Mouse (Mus musculus) hindbrain, embryonic 13.5 days (tissue): Measurements from ENCODE around the gene Epha1. TPM values are rescaled to one million over a fixed set of nuclear protein-coding genes. Genes with fewer than 3 reads are reported as not detected.
A peak's percentile ranks its signal among the peaks of the same experiment; 100 is the strongest.

Experiments used
- ATAC-seq: fragments of 200-750 bp; cut with Nextera tagmentation; 2 replicates; pipeline ENCODE4 v1.8.0; 2017; ENCODE audit warnings: moderate TSS enrichment; ENCODE audit not compliant: low FRiP score
- H3K27ac ChIP-seq: fragments of 300-500 bp; sonication (generic); 2 replicates; pipeline ENCODE4 v1.5.1; 2015; ENCODE audit warnings: inconsistent platforms, mild to moderate bottlenecking, moderate library complexity
- H3K27me3 ChIP-seq: fragments of 300-500 bp; sonication (generic); 2 replicates; pipeline ENCODE4 v1.6.1; 2015; ENCODE audit warnings: mild to moderate bottlenecking, inconsistent platforms
- H3K36me3 ChIP-seq: fragments of 300-500 bp; sonication (generic); 2 replicates; pipeline ENCODE4 v1.6.1; 2015; ENCODE audit warnings: mild to moderate bottlenecking, inconsistent platforms
- H3K4me1 ChIP-seq: fragments of 300-500 bp; sonication (generic); replicated peaks from 2 replicates; pipeline ENCODE4 v1.6.1; 2015; ENCODE audit warnings: inconsistent platforms
- H3K4me2 ChIP-seq: fragments of 300-500 bp; sonication (generic); 2 replicates; pipeline ENCODE4 v1.6.1; 2015; ENCODE audit warnings: inconsistent platforms, mild to moderate bottlenecking, moderate library complexity
- H3K4me3 ChIP-seq: fragments of 300-500 bp; sonication (generic); 2 replicates; pipeline ENCODE4 v1.5.1; 2015; ENCODE audit warnings: mild to moderate bottlenecking, inconsistent platforms
- H3K9ac ChIP-seq: fragments of 300-500 bp; sonication (generic); 2 replicates; pipeline ENCODE4 v1.6.1; 2015; ENCODE audit warnings: mild to moderate bottlenecking, inconsistent platforms
- H3K9me3 ChIP-seq: fragments of 300-500 bp; sonication (generic); 2 replicates; pipeline ENCODE4 v1.6.1; 2016; ENCODE audit warnings: inconsistent platforms
- WGBS: fragments of 180-500 bp; shearing (Covaris S2); methylation state at CpG from one replicate; pipeline ENCODE4 v1.1.7; 2015; 5-methylcytosine and 5-hydroxymethylcytosine counted together
- polyA plus RNA-seq: library from polyadenylated mRNA; unstranded; fragments of >200 nt; fragmentation: Nextera tagmentation; extraction: Ambion mirVana; gene quantifications from 2 replicates; pipeline ENCODE4 v1.2.1, GENCODE M21; 2015

Epha1 gene
- polyA plus RNA-seq, 1 experiment from 2014 or later = 0.68 TPM

- Histone ChIP-seq H3K36me3 (peaks cover 66% of the 10 kb centered on the region), H3K4me1 (peaks cover 22% of the 10 kb centered on the region), H3K27me3 (no peaks in the 10 kb centered on the region), H3K9me3 (no peaks in the 10 kb centered on the region), H3K4me3 (no peak overlapping the region), H3K4me2 (no peak overlapping the region), H3K27ac (no peak overlapping the region), H3K9ac (no peak overlapping the region)
- ATAC-seq = no peak
- 60% methylated on average over 6 of the region's 6 CpGs for WGBS
Observed at GRCm38 (mm10) chr6:42357901-42358300, 15.2 kb downstream of the Epha1 start.

- 96% methylated on average over 5 of the region's 5 CpGs for WGBS
- Histone ChIP-seq H3K4me3 (no peak overlapping the region), H3K9me3 (no peaks in the 10 kb centered on the region), H3K9ac (no peak overlapping the region), H3K4me2 (no peak overlapping the region), H3K27ac (no peak overlapping the region), H3K4me1 (peaks cover 30% of the 10 kb centered on the region), H3K27me3 (no peaks in the 10 kb centered on the region), H3K36me3 (peaks cover 67% of the 10 kb centered on the region)
- ATAC-seq = no peak
Observed at GRCm38 (mm10) chr6:42356913-42357312, 16.2 kb downstream of the Epha1 start.

GRCm38 (mm10) chr6:42355794-42356600 is 17.1 kb downstream of the Epha1 start:
- no peaks in the 10 kb centered on the region for H3K27me3 ChIP-seq
- H3K4me2 ChIP-seq = no peak overlapping the region
- H3K27ac ChIP-seq = no peak overlapping the region
- H3K4me3 ChIP-seq = no peak overlapping the region
- peaks cover 39% of the 10 kb centered on the region for H3K4me1 ChIP-seq
- H3K36me3 ChIP-seq = peaks cover 72% of the 10 kb centered on the region
- no peak overlapping the region for H3K9ac ChIP-seq
- H3K9me3 ChIP-seq = no peaks in the 10 kb centered on the region
- no peak for ATAC-seq
- WGBS = 98% methylated on average over 13 of the region's 13 CpGs

- peaks cover 45% of the 10 kb centered on the region for H3K4me1 ChIP-seq
Observed at GRCm38 (mm10) chr6:42355366-42355765, 17.7 kb downstream of the Epha1 start.

GRCm38 (mm10) chr6:42354076-42355019 is 18.7 kb downstream of the Epha1 start:
- no peak overlapping the region for H3K4me3 ChIP-seq
- no peaks in the 10 kb centered on the region for H3K27me3 ChIP-seq
- WGBS = 61% methylated on average over 11 of the region's 11 CpGs
- H3K9ac ChIP-seq = no peak overlapping the region
- ATAC-seq = no peak
- peaks cover 46% of the 10 kb centered on the region for H3K4me1 ChIP-seq
- no peaks in the 10 kb centered on the region for H3K9me3 ChIP-seq
- H3K27ac ChIP-seq = 0 out of 2 replicates have a peak overlapping the region, but pooled peaks have one; percentile 8
- H3K4me2 ChIP-seq = no peak overlapping the region
- H3K36me3 ChIP-seq = peaks cover 60% of the 10 kb centered on the region

More at GRCm38 (mm10) chr6:42355366-42355765, 17.7 kb downstream of the Epha1 start:
- Histone ChIP-seq H3K27me3 (no peaks in the 10 kb centered on the region), H3K27ac (no peak overlapping the region), H3K4me3 (no peak overlapping the region), H3K9ac (no peak overlapping the region), H3K9me3 (no peaks in the 10 kb centered on the region), H3K4me2 (no peak overlapping the region), H3K36me3 (peaks cover 70% of the 10 kb centered on the region)
- 96% methylated on average over 6 of the region's 6 CpGs for WGBS
- ATAC-seq = no peak

- Histone ChIP-seq H3K4me3 (no peak overlapping the region), H3K27me3 (no peaks in the 10 kb centered on the region), H3K27ac (no peak overlapping the region), H3K36me3 (peaks cover 48% of the 10 kb centered on the region), H3K9ac (no peak overlapping the region), H3K4me1 (peaks cover 55% of the 10 kb centered on the region), H3K9me3 (no peaks in the 10 kb centered on the region), H3K4me2 (no peak overlapping the region)
- no peak for ATAC-seq
- 86% methylated on average over 8 of the region's 8 CpGs for WGBS
Observed at GRCm38 (mm10) chr6:42353180-42353579, 19.9 kb downstream of the Epha1 start.

GRCm38 (mm10) chr6:42352486-42352846 is 20.6 kb downstream of the Epha1 start:
- 98% methylated on average over 1 of the region's 1 CpGs for WGBS
- peaks cover 55% of the 10 kb centered on the region for H3K4me1 ChIP-seq
- no peak for ATAC-seq

GRCm38 (mm10) chr6:42351776-42352485 is 21.1 kb downstream of the Epha1 start:
- Histone ChIP-seq H3K4me1 (peaks cover 55% of the 10 kb centered on the region), H3K4me2 (peak overlapping the region; percentile 75; the same call in 1 of the 2 replicates), H3K9ac (no peak overlapping the region), H3K27ac (no peak overlapping the region), H3K4me3 (no peak overlapping the region), H3K36me3 (peaks cover 36% of the 10 kb centered on the region), H3K27me3 (no peaks in the 10 kb centered on the region), H3K9me3 (no peaks in the 10 kb centered on the region)
- no peak for ATAC-seq
- WGBS = 91% methylated on average over 7 of the region's 7 CpGs

More at GRCm38 (mm10) chr6:42352486-42352846, 20.6 kb downstream of the Epha1 start:
- Histone ChIP-seq H3K9me3 (no peaks in the 10 kb centered on the region), H3K9ac (no peak overlapping the region), H3K36me3 (peaks cover 41% of the 10 kb centered on the region), H3K4me3 (no peak overlapping the region), H3K27me3 (no peaks in the 10 kb centered on the region), H3K27ac (no peak overlapping the region), H3K4me2 (no peak overlapping the region)

- H3K9ac ChIP-seq = peak overlapping the region; percentile 91
- 42% methylated on average over 13 of the region's 13 CpGs for WGBS
- H3K36me3 ChIP-seq = peaks cover 28% of the 10 kb centered on the region
- H3K4me1 ChIP-seq = peaks cover 55% of the 10 kb centered on the region
- H3K27me3 ChIP-seq = no peaks in the 10 kb centered on the region
- H3K4me3 ChIP-seq = peak overlapping the region; percentile 77
- ATAC-seq = no peak
- no peaks in the 10 kb centered on the region for H3K9me3 ChIP-seq
- peak overlapping the region; percentile 30; the same call in 1 of the 2 replicates for H3K27ac ChIP-seq
- peak overlapping the region; percentile 75 for H3K4me2 ChIP-seq
Observed at GRCm38 (mm10) chr6:42350968-42351775, 21.9 kb downstream of the Epha1 start.

- Histone ChIP-seq H3K36me3 (peaks cover 19% of the 10 kb centered on the region), H3K9ac (peak overlapping the region; percentile 91), H3K4me1 (peaks cover 55% of the 10 kb centered on the region), H3K9me3 (no peaks in the 10 kb centered on the region), H3K4me3 (peak overlapping the region; percentile 77), H3K27ac (peak overlapping the region; percentile 88), H3K4me2 (peak overlapping the region; percentile 75), H3K27me3 (no peaks in the 10 kb centered on the region)
- under 1% methylated on average over 65 of the region's 72 CpGs for WGBS
- ATAC-seq = peak; percentile 62
Observed at GRCm38 (mm10) chr6:42350021-42350967, 22.8 kb downstream of the Epha1 start.
